Mouse (Mus musculus) retina, postnatal 7 days (tissue): ENCODE measurements at regions not wholly inside any gene's neighbourhood (a gene's known extent, or its start where the extent isn't known, plus 50 kb on each side); places are given as distances from the start of the nearest gene placed in this dataset.
"Not testable (repeated sequence)": the region's sequence is repeated elsewhere in the genome, so short reads cannot be mapped to it uniquely, and the experiment has no call there.

Source experiments
- DNase-seq: peaks from one replicate; pipeline ENCODE4 v3.0.0-alpha.2; 2012; ENCODE audit warnings: low read depth, low spot score

DNA sequence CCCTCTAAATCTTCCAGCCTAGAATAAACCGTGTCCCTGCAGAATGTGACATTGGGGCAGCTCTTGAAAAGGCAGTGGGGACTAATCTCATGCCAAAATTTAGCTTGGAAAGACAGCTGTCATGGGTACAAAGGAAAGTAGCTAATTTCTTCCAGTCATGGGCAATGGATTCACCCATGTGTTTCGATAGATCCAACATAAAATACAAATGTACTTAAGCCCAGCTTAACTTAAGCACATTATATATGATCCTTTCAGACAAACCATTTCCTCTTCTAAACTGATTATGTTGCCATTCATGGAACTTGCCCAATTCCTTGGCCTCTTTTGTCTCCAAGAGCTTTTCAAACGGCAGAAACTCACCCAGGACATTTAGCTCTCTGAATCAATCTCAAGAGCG lies 970.5 kb downstream of the Defb40 start:
- no peak for DNase-seq

DNA sequence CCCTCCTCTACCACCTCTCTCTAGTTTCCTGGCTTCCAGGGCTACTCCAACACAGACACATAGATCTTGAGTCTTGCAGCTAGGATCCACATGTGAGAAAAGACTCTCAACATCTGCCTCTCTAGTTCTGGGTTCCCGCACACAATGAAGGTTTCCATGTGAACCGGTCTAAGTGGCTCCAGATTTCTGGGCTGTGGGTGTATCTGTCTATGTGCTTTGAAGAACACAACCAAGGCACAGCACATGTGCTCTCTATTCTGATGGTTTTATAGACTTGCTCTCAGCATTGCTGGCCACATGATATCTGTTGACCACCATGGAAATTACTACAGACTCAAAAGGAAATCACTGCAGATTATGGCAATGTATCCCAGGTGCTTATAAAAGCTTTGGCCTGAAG lies 972.4 kb downstream of the Defb40 start:
- DNase-seq = no peak

DNA sequence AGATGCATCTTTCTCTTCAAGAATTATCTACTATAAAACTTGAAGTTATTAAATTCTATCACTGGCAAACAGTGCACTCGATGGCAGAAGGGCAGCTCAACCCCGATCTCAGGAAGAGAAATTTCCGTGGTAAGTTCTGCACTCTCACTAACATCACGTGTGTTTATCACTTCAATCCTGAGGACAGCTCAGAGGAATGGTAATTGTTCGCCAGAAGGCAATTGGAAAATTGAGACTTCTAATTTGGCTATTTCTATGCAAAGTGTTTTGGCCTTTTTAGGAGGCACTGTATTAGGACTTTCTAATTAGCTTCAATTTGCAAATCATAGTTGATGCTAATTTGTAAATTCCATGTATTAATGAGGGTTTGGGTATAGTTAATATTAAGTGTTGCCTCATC lies 977.3 kb downstream of the Defb40 start:
- no peak for DNase-seq

DNA sequence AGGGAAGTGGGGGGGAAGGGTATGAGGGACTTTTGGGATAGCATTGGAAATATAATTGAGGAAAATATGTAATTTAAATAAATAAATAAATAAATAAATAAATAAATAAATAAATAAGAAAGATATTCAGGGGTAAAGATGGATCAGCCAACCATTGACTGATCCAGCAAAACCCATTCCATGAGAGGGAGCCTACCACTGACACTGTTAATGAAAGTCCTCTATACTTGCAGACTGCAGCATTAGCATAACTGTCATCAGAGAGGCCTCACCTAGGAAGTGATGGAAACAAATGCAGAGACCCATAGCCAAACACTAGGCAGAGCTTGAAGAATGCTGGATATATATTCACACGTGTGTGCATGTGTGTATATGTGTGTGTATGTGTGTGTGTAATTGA lies 993.3 kb downstream of the Defb40 start:
- no peak for DNase-seq

DNA sequence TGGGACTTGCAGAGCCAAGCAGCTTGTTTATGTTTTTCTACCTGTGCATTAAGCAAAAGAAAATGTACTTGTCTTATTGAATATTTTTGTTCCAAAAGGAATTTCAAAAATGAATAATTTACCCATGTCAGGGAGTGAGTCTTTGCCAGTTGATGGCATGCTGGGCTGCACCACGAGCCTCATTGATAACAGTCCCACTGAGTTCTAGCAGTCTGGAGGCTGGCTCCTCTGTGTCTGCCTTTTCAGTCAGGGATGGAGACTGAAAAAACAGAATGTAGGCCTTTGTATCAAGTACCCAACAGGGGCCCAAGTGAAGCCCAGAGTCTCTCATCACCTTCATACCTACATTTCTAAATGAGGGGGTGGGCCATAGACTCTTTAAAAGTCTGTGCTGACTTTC lies 1029.2 kb downstream of the Defb40 start:
- no peak for DNase-seq

DNA sequence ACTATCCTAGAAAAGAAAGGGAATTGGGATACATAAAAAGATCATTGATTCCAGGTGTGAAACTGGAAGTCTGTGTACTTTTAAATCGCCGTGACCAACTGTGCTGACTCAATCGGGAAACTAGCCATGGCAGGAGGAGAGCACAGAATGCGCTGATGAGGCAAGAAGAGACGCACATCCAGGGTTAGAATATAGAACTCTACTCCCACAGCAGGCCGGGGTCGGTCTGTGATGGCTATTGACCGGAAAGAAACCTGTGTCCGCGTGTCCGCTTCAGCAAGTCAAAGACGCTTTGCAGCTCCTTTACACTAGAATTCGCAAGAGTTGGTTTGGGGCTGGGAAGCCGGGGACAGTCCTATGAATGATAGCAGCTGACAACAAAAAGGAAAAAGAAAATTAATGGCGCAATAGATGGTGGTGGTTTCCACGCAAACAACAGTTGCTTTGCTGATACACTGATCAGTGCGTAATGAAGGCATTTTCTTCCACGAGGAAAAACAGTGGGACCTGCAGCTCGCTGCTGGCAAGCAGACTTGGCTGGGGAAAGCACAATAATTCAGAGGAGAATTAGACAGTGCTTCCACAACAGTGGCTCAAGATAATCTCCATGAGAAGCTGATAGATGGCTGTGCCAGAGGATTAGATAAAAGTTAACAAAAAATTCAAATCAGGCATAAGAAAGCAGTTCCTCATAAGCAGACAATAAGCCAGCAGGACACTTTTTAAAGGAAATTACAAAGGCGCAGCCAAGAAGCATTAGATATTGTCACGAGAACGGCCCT lies 1029.8 kb downstream of the Defb40 start:
- no peak for DNase-seq

DNA sequence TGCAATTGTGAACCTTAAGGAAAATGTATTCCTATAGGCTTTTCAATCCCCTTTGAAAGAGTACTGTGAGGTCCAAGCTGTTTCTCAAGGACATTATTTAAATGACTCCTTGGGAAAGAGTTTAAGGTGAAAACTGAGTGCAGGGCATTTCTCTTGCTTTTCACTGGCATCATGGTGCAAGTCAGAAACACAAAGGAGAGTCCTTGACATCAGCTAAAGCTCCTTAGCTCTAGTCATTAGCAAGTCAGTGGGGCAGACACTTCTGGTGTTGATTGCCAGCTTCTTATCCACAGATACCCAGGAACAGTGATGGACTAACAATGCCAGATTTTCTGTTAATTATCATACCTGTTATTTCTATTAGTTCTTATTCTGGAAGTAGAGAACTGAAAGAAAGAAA lies 1043.4 kb downstream of the Defb40 start:
- no peak for DNase-seq

DNA sequence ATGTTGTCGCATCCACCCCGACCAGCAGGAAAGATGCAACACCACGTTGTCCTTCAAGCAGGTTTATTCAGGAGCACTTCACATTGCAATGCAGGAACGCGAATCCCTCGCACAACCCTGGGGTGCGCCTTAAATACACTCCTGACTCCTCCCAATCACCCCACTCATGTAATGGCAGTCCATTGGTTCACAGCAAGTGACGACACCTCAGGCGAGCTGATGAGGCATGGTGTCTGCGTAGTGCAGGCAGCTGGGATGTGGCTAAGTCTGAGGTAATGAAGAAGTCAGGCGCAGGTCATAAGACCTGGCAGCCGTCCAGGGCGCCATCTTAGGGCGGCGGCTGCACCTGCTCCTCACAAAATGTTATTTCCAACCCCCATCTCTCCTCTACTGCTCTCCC lies 1068.7 kb downstream of the Defb40 start:
- no peak for DNase-seq

DNA sequence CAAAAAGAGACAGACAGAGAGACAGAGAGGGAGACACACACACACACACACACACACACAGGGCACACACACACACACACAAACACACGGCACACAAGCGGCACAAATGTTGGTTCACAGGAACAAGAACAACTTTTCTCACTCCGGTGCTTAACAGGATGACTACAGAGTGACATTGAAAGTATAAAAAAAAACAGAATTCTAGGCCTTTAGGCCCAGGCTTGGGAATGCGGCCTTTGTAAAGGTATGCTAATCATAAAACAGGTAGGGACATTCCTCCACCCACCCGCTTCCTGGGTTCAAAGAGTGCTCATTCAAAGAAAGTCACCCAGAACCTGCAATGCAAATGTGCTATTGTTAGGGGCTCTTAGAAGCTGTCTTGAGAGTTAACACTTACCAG lies 1089.5 kb downstream of the Defb40 start:
- not testable (repeated sequence) for DNase-seq

DNA sequence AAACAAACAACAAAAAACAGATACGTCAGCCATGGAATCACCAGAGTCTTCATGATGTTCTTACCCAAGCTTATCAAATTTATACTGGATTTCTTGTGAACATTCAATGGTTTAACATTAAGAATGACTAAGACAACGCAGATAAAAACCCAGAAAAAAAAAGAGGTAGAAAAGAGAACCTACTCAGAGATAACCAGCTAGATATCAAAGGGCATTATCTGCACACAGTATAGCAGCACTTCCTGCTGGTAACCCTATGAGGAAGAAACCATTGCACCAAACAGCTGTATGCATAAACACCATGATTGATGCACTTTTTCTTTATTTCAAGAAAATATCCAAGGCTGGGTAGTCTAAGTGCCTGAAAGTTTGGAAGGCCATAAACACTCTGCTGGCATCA lies 1114.7 kb downstream of the Defb40 start:
- DNase-seq = no peak
